Mouse (Mus musculus) 416B (cell line): Measurements from ENCODE around the gene Ykt6.
"Not testable (repeated sequence)": the region's sequence is repeated elsewhere in the genome, so short reads cannot be mapped to it uniquely, and the experiment has no call there.

ENCODE experiments used
- DNase-seq: peaks from one replicate; pipeline ENCODE4 v3.0.0; 2011; ENCODE audit warnings: low read depth

Ykt6 gene

DNA sequence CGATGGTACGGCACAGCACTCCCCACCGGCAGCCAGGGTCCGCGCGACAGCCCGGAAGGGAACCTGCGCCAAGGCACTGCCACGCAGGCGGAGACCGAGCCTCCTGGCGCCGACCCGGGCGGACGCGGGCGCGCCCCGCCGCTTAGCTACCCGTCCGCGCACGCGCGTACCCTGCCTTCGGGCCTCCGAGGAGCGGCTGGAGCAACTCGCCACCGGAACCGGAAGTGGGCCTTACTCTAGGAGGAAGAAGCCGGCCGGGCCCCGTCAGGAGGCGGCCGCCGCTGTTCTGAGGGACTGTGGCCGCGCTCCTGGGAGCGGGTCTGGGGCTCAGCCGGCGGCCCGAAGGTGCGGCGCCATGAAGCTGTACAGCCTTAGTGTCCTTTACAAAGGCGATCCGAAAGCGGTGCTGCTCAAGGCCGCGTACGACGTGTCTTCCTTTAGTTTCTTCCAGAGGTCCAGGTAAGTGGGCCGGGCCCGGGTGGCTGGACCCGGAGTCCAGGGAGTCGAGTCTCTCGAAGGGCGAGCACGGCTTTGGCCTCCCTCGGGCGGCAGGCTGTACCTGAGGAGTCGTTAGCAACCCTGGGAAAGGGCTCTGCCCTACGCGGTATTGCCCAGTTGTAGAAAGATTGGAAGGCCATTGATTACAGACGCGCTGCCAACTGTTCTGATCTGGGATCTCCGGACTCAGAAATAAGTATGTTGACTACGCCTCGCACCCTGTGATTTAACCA is at the start of gene Ykt6:
Gene Ykt6, plus strand, starts transcription at position 148 of the 731 bp plus-strand sequence.
- peak; percentile 96 for DNase-seq

DNA sequence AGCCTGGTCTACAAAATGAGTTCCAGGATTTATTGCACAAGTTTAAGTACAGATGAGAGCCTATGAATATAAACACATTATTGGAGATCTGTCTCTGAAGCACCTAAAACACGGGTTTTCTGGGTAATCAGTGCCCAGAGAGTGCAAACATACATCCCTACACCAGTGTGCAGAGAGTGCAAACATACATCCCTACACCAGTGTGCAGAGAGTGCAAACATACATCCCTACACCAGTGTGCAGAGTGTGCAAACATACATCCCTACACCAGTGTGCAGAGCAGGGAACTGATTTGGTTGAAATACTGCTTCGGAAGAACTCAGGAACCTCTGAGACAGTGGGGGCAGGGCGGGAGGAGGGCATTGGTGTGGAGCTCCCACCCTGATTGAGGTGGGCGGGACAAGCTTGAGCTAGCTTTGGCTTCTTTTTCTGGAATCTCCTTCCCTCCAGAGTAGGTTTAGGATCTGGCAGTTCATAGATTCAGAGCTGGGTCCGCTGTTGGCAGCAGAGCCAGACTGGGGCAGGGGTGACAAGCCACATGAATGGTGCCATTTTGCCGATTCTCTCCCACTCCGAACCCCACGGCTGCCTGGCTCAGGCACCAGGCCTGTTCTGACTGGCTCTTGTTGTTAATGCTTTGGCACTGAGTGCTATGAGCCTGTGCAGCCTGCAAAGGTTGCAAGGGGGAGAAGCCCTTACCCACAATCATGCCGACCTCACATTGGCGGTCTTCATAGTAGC is 49.5 kb upstream of the Ykt6 start:
- DNase-seq = no peak

DNA sequence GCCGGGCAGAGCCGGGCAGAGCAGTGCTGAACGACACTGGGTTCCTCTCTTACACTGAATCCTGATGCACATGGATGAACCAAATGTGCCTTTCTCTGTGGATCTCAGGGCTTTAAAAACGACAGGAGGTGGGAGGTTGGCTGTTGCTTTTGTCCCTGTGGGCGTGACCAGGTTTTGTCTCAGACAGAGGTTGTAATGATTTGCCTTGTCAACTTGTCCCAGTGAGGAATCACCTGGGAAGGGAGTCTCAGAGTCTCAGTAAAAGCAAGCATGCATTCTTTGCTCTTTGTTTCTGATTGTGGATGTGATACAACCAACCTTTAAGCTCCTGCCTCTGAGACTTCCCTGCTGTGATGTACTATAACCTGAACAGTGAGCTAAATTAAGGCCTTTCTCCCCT is 48.4 kb upstream of the Ykt6 start:
- DNase-seq = no peak

GRCm38 (mm10) chr11:5908642-5909041 is 46.9 kb upstream of the Ykt6 start:
- DNase-seq = no peak

DNA sequence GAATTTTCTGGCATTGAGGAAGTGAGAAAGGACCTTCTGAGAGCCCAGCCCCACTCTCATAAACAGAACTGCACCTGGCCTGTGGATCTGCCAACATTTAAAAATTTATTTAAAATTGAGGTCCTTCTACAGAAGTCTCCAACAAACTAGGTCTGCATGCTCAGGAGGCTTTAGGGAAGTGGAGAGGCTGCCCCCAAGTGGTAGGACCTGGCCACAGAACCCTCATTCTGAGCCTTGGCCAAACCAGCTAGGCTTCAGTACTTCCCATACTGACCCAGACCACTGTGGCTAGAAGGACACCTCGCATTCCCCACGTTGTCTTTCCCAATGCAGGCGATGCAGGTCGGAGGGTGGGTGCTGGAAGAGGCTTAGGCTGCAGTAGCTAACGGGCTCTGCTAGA is 42.9 kb upstream of the Ykt6 start:
- peak; percentile 71 for DNase-seq

DNA sequence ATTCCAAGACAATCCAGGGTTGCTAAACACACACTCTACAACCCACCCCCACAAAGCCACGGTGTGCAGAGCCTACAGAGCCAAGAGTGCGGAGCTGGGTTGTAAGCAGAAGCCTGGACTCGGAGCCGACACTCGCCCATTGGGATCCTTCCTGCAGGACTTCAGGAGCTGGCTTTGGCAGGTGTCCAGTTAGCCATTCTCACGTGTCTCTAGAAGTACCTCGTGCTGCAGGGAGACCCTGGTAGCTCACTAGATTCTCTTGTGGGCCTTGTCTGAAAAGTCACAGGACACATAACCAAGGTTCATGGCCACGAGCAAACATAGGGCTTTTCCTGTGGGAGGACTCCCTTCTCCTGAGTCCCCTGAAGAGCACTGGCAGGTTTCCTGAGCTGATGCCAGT is 42.2 kb upstream of the Ykt6 start:
- no peak for DNase-seq

GRCm38 (mm10) chr11:5913936-5914335 is 41.6 kb upstream of the Ykt6 start:
- DNase-seq = no peak

GRCm38 (mm10) chr11:5914940-5915339 is 40.6 kb upstream of the Ykt6 start:
- no peak for DNase-seq

DNA sequence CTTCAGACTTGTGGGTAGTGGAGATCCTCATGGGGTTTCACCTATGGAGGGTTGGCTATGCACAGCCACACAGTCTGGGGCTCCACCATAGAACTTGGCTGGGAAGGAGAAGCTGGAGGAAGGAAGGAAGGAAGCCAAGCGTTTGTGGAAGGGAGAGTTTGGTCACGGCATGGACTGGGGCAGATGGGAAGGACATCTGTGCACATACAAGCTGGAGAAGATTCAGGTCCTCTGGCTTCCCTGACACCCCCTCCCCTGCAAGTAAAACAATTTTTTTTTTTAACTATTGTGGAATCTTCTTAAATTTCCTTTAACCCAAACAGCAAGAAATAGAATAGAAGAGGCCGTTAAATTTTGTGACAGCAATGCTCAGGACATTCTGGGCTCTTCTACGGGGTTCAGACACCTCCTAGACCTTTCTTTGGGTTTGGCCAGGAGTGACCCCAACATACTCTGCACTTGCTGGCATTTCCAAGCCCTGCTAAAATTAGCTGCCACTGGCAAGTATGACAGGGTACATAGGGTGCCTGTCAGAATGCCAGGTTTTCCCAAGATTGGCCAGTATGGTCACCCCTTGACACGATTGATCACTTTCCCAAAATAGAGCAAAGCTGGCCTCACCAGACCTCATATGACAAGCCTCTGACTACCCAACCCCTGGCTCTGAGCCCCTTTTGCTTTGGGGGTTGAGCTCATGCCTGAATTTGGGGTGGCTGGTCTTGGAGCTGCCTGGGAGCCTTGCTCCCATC is 39.9 kb upstream of the Ykt6 start:
- no peak for DNase-seq

DNA sequence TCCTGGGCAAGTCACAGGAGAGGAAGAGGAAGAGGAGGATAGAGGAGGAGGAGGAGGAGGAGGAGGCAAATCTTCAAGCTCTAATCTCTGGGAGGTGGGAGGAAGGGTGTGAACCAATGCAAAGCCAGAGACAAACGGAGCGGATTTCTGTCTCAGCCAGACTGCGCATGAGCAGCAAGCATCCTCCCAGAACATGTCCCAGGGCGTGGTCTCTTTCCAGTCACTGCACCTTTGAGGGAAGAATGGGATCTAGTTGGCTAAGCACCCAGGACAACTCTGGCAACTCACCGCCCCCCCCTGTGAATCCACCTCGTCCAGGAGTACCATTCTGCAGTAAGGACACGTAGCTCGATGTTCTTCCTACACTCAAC is 39.3 kb upstream of the Ykt6 start:
- DNase-seq = no peak

- no peak for DNase-seq
Measured at GRCm38 (mm10) chr11:5918111-5918510, 37.4 kb upstream of the Ykt6 start.

DNA sequence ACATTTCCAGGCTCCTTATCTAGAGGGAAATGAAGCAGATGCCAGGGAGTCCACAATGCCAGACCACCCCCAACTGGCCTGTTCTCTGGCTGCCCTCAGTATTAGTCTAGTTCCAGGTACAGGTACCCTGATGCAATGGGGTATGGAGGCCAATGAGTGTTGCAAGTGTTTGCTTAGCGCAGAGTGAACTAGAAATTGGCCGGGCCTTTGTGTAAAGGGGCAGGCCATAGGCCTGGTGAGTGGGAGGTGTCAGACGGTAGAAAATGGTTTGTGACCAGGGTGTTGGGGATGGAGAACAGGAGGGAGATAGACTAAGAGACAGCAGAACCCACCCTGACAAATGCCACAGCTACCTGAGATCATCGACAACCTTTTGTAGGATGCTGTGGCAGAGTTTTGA is 35.9 kb upstream of the Ykt6 start:
- no peak for DNase-seq

- peak; percentile 8 for DNase-seq
Measured at GRCm38 (mm10) chr11:5920323-5920960, 35.1 kb upstream of the Ykt6 start.

DNA sequence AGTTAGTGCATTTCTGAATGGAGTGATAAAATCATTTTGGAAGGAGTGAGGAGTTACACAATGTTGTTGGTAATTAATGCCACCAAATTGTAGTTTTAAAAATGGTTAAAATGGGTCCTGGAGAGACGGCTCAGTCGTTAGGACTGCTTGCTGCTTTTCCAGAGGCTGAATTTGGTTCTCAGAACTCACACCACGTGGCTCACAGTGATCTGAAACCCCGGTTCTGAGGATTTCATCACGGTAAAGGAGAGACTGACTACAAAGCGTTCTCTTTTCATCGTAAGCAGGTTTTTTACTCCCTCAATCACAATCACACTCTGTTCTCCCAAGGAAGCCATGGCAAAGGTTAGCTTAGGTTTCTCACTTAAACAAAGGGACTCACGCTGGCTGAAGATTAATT is 30.8 kb upstream of the Ykt6 start:
- DNase-seq = no peak

DNA sequence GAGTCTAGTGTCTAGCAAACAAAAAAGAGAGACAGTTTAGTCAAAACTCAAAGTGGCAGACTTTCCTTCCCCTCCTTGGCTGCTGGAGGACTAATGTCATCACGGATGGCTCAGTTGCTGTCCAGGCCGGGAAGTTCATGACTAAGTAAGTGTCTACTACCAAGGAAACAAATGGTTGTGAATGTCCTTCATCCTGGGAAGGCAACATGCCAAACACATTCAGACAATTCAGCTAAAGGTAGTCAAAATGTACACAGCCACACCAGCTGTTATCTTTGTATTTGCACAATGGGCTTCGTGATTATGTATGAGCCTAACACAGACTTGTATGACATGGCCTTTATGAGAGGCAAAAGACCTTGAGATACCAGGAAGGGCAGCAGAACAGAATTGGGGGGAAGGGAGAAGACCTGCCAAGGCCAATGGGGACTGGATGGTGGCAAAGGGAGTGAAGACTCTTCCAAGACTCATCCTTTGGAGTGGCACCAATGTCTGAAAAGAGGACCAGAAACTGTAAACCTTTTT is 28.7 kb upstream of the Ykt6 start:
- no peak for DNase-seq

- no peak for DNase-seq
Measured at GRCm38 (mm10) chr11:5930578-5930977, 24.9 kb upstream of the Ykt6 start.

DNA sequence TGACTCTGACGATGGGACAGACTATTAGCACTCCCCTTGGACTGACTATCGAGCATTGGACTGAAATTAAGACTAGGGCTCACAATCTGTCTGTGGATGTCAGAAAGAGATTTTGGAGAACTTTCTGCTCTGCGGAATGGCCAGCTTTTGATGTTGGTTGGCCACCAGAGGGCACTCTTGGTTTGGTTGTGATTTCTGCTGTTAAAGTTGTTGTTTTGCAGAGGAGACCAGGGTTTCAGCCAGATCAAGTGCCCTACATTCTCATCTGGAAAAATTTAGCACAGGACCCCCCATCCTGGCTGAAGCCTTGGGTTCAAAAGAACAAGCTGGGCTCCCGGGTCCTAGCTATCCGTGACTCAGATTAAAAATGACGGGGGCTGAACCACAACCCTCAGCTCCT is 23.5 kb upstream of the Ykt6 start:
- DNase-seq = peak; percentile 41

DNA sequence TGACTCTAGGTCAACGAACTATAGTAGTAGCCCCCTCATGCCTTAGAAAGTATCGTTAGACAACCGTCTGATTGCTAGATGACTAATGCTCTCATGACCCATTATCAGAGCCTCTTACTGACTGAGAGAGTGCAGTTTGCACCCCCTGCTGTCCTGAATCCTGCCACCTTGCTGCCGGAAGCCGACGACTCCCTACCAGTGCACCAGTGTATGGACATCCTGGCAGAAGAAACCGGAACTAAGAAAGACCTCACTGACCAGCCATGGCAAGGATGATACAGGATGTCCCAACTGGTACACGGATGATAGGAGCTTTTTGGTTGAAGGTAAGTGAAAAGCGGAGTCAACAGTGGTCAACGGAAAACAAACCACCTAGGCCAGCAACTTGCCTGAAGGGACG is 21.0 kb upstream of the Ykt6 start:
- not testable (repeated sequence) for DNase-seq

DNA sequence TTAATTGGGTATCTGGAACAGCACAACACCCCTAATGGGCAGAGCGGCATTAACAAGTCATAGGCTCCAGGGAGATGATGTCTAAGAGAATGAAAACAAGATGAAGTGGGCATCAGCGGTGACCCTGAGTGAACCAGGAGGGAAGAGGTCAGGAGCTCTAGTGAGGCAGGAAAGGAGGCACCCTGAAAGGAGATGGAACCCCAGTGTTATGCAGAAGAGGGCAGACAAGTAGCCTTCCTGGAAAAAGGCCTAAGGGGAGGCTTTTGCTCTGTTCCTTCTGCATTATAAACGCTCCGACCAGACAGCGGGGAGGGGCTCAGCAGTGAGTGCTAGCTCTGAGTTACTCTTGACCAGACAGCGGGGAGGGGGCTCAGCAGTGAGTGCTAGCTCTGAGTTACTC is 12.5 kb upstream of the Ykt6 start:
- no peak for DNase-seq

DNA sequence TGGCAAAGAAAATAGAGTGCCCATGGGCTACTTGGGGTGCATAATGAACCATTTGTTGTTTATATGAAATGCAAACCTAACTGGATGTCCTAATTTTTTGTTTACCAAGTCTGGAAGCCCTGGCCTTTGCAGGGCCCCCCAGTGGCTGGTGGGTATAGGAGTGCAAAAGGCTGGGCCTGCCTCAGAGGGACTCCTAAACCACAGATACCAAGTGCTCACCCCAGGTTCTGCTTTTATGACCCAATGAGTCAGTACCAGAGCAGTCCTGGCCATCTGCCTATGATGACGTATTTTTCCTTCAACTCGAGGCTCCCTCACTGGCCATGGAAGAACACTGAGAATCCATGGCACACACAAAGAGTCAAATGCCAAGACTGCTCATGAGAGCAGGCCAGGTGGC is 10.4 kb upstream of the Ykt6 start:
- DNase-seq = peak; percentile 70

DNA sequence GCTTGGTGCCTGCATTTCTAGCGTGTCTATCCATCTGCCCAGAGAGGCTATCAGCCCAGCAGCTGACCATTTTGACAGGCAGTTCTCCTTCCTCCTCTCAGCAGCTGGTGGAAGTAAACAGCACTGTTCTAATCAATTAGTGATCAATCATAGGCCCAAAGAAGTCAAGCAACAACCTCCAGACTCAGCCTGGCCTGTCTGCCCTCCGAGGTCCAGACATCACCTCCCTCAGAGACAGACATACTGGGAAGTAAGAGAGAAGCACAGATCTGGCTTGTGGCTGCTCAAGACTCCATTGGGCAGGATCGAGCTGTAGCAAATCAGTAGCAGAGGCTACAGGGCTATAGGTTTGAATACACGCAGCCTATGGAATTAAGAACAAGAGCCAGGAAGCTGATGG is 7.7 kb upstream of the Ykt6 start:
- DNase-seq = no peak

GRCm38 (mm10) chr11:5948546-5949250 is 6.8 kb upstream of the Ykt6 start:
- DNase-seq = no peak
